Mouse (Mus musculus): ENCODE data around the gene Dapp1. TPM values are rescaled to one million over a fixed set of nuclear protein-coding genes. Genes with fewer than 3 reads are reported as not detected.
A peak's percentile ranks its signal among the peaks of the same experiment; 100 is the strongest.

The Dapp1 gene
- polyA plus RNA-seq, 1 experiment from 2014 or later = 4.1 TPM

GRCm38 (mm10) chr3:137998491-137999223, 17.3 kb upstream of the Dapp1 start:
- no peaks in the 10 kb centered on the region for H3K36me3 ChIP-seq (ENCODE audit: control insufficient read depth, insufficient read depth)
- no peaks in the 10 kb centered on the region for H3K27me3 ChIP-seq (replicated peaks; ENCODE audit: control insufficient read depth, insufficient read depth, low read length)
- no peak overlapping the region for H3K27ac ChIP-seq (ENCODE audit: low read length)
- H3K9me3 ChIP-seq (ENCODE audit: control insufficient read depth, low read length) = no peaks in the 10 kb centered on the region
- 48% methylated on average over 14 of the region's 14 CpGs for WGBS
- H3K4me3 ChIP-seq (replicated peaks; ENCODE audit: low read length) = no peak overlapping the region
- no peak overlapping the region for H3K9ac ChIP-seq (replicated peaks; ENCODE audit: low read depth, low read length)
- no peak for ATAC-seq
- no peak overlapping the region for H3K4me2 ChIP-seq (ENCODE audit: low read length)
- peaks cover 10% of the 10 kb centered on the region for H3K4me1 ChIP-seq (replicated peaks; ENCODE audit: control insufficient read depth, insufficient read depth, low read length)

GRCm38 (mm10) chr3:137995486-137995885, 14.1 kb upstream of the Dapp1 start:
- Histone ChIP-seq H3K27ac (ENCODE audit: low read length) (no peak overlapping the region), H3K4me1 (replicated peaks; ENCODE audit: control insufficient read depth, insufficient read depth, low read length) (peaks cover 10% of the 10 kb centered on the region), H3K9ac (replicated peaks; ENCODE audit: low read depth, low read length) (no peak overlapping the region), H3K9me3 (ENCODE audit: control insufficient read depth, low read length) (no peaks in the 10 kb centered on the region), H3K36me3 (ENCODE audit: control insufficient read depth, insufficient read depth) (no peaks in the 10 kb centered on the region), H3K4me2 (ENCODE audit: low read length) (0 out of 2 replicates have a peak overlapping the region, but pooled peaks have one; percentile 8), H3K4me3 (replicated peaks; ENCODE audit: low read length) (no peak overlapping the region), H3K27me3 (replicated peaks; ENCODE audit: control insufficient read depth, insufficient read depth, low read length) (no peaks in the 10 kb centered on the region)
- peak; percentile 54; the same call in 1 of the 2 replicates for ATAC-seq
- 23% methylated on average over 7 of the region's 7 CpGs for WGBS

- no peak overlapping the region for H3K4me2 ChIP-seq (ENCODE audit: low read length)
- H3K4me3 ChIP-seq (replicated peaks; ENCODE audit: low read length) = no peak overlapping the region
- no peak overlapping the region for H3K9ac ChIP-seq (replicated peaks; ENCODE audit: low read depth, low read length)
- H3K27ac ChIP-seq (ENCODE audit: low read length) = no peak overlapping the region
- no peaks in the 10 kb centered on the region for H3K9me3 ChIP-seq (ENCODE audit: control insufficient read depth, low read length)
- no peak for ATAC-seq
- no peaks in the 10 kb centered on the region for H3K27me3 ChIP-seq (replicated peaks; ENCODE audit: control insufficient read depth, insufficient read depth, low read length)
- peaks cover 9% of the 10 kb centered on the region for H3K4me1 ChIP-seq (replicated peaks; ENCODE audit: control insufficient read depth, insufficient read depth, low read length)
- H3K36me3 ChIP-seq (ENCODE audit: control insufficient read depth, insufficient read depth) = no peaks in the 10 kb centered on the region
- 78% methylated on average over 2 of the region's 2 CpGs for WGBS
Observed at GRCm38 (mm10) chr3:137994196-137994595, 12.9 kb upstream of the Dapp1 start.

- Histone ChIP-seq H3K27ac (ENCODE audit: low read length) (no peak overlapping the region), H3K4me3 (replicated peaks; ENCODE audit: low read length) (no peak overlapping the region), H3K9ac (replicated peaks; ENCODE audit: low read depth, low read length) (no peak overlapping the region), H3K27me3 (replicated peaks; ENCODE audit: control insufficient read depth, insufficient read depth, low read length) (no peaks in the 10 kb centered on the region), H3K4me2 (ENCODE audit: low read length) (no peak overlapping the region), H3K9me3 (ENCODE audit: control insufficient read depth, low read length) (no peaks in the 10 kb centered on the region), H3K4me1 (replicated peaks; ENCODE audit: control insufficient read depth, insufficient read depth, low read length) (peaks cover 7% of the 10 kb centered on the region), H3K36me3 (ENCODE audit: control insufficient read depth, insufficient read depth) (no peaks in the 10 kb centered on the region)
- 80% methylated on average over 5 of the region's 5 CpGs for WGBS
- ATAC-seq = no peak
Observed at GRCm38 (mm10) chr3:137992366-137992765, 11.0 kb upstream of the Dapp1 start.

GRCm38 (mm10) chr3:137991183-137991582, 9.8 kb upstream of the Dapp1 start:
- H3K4me2 ChIP-seq (ENCODE audit: low read length) = no peak overlapping the region
- no peak overlapping the region for H3K9ac ChIP-seq (replicated peaks; ENCODE audit: low read depth, low read length)
- ATAC-seq = peak; percentile 85
- no peaks in the 10 kb centered on the region for H3K9me3 ChIP-seq (ENCODE audit: control insufficient read depth, low read length)
- H3K4me3 ChIP-seq (replicated peaks; ENCODE audit: low read length) = no peak overlapping the region
- H3K36me3 ChIP-seq (ENCODE audit: control insufficient read depth, insufficient read depth) = no peaks in the 10 kb centered on the region
- no peak overlapping the region for H3K27ac ChIP-seq (ENCODE audit: low read length)
- peaks cover 7% of the 10 kb centered on the region for H3K4me1 ChIP-seq (replicated peaks; ENCODE audit: control insufficient read depth, insufficient read depth, low read length)
- WGBS = 15% methylated on average over 11 of the region's 11 CpGs
- no peaks in the 10 kb centered on the region for H3K27me3 ChIP-seq (replicated peaks; ENCODE audit: control insufficient read depth, insufficient read depth, low read length)

- H3K27ac ChIP-seq (ENCODE audit: low read length) = no peak overlapping the region
- no peaks in the 10 kb centered on the region for H3K9me3 ChIP-seq (ENCODE audit: control insufficient read depth, low read length)
- no peak overlapping the region for H3K4me3 ChIP-seq (replicated peaks; ENCODE audit: low read length)
- ATAC-seq = no peak
- no peaks in the 10 kb centered on the region for H3K4me1 ChIP-seq (replicated peaks; ENCODE audit: control insufficient read depth, insufficient read depth, low read length)
- 98% methylated on average over 9 of the region's 9 CpGs for WGBS
- H3K36me3 ChIP-seq (ENCODE audit: control insufficient read depth, insufficient read depth) = no peaks in the 10 kb centered on the region
- H3K9ac ChIP-seq (replicated peaks; ENCODE audit: low read depth, low read length) = no peak overlapping the region
- H3K4me2 ChIP-seq (ENCODE audit: low read length) = no peak overlapping the region
- no peaks in the 10 kb centered on the region for H3K27me3 ChIP-seq (replicated peaks; ENCODE audit: control insufficient read depth, insufficient read depth, low read length)
Observed at GRCm38 (mm10) chr3:137989405-137989804, 8.1 kb upstream of the Dapp1 start.

GRCm38 (mm10) chr3:137980435-137981381, 637 bp downstream of the Dapp1 start:
- peak overlapping the region; percentile 29 for H3K4me3 ChIP-seq (replicated peaks; ENCODE audit: low read length)
- no peak for ATAC-seq
- H3K36me3 ChIP-seq (ENCODE audit: control insufficient read depth, insufficient read depth) = no peaks in the 10 kb centered on the region
- H3K4me1 ChIP-seq (replicated peaks; ENCODE audit: control insufficient read depth, insufficient read depth, low read length) = peaks cover 14% of the 10 kb centered on the region
- no peaks in the 10 kb centered on the region for H3K9me3 ChIP-seq (ENCODE audit: control insufficient read depth, low read length)
- H3K27ac ChIP-seq (ENCODE audit: low read length) = no peak overlapping the region
- peak overlapping the region; percentile 47 for H3K4me2 ChIP-seq (ENCODE audit: low read length)
- no peaks in the 10 kb centered on the region for H3K27me3 ChIP-seq (replicated peaks; ENCODE audit: control insufficient read depth, insufficient read depth, low read length)
- H3K9ac ChIP-seq (replicated peaks; ENCODE audit: low read depth, low read length) = peak overlapping the region; percentile 51
- WGBS = 28% methylated on average over 15 of the region's 15 CpGs

- H3K9me3 ChIP-seq (ENCODE audit: control insufficient read depth, low read length) = no peaks in the 10 kb centered on the region
- H3K4me2 ChIP-seq (ENCODE audit: low read length) = no peak overlapping the region
- 63% methylated on average over 5 of the region's 5 CpGs for WGBS
- H3K4me1 ChIP-seq (replicated peaks; ENCODE audit: control insufficient read depth, insufficient read depth, low read length) = peaks cover 14% of the 10 kb centered on the region
- no peak overlapping the region for H3K4me3 ChIP-seq (replicated peaks; ENCODE audit: low read length)
- ATAC-seq = no peak
- H3K36me3 ChIP-seq (ENCODE audit: control insufficient read depth, insufficient read depth) = no peaks in the 10 kb centered on the region
- H3K27me3 ChIP-seq (replicated peaks; ENCODE audit: control insufficient read depth, insufficient read depth, low read length) = no peaks in the 10 kb centered on the region
- no peak overlapping the region for H3K9ac ChIP-seq (replicated peaks; ENCODE audit: low read depth, low read length)
- no peak overlapping the region for H3K27ac ChIP-seq (ENCODE audit: low read length)
Observed at GRCm38 (mm10) chr3:137978233-137978632, 3.1 kb downstream of the Dapp1 start.

- Histone ChIP-seq H3K27ac (ENCODE audit: low read length) (peak overlapping the region; percentile 71), H3K4me3 (replicated peaks; ENCODE audit: low read length) (no peak overlapping the region), H3K36me3 (ENCODE audit: control insufficient read depth, insufficient read depth) (no peaks in the 10 kb centered on the region), H3K27me3 (replicated peaks; ENCODE audit: control insufficient read depth, insufficient read depth, low read length) (no peaks in the 10 kb centered on the region), H3K4me2 (ENCODE audit: low read length) (no peak overlapping the region), H3K4me1 (replicated peaks; ENCODE audit: control insufficient read depth, insufficient read depth, low read length) (peaks cover 14% of the 10 kb centered on the region), H3K9me3 (ENCODE audit: control insufficient read depth, low read length) (no peaks in the 10 kb centered on the region), H3K9ac (replicated peaks; ENCODE audit: low read depth, low read length) (no peak overlapping the region)
- ATAC-seq = peak; percentile 90
- WGBS = 7% methylated on average over 6 of the region's 6 CpGs
Observed at GRCm38 (mm10) chr3:137977629-137978041, 3.7 kb downstream of the Dapp1 start.

Data from forebrain, embryonic 16.5 days (tissue).